Mouse (Mus musculus) cortical plate, adult 2 months (tissue): ENCODE results near the gene Olfr1418. TPM values are rescaled to one million over a fixed set of nuclear protein-coding genes. Genes with fewer than 3 reads are reported as not detected.

ENCODE experiments used
- H3K27ac ChIP-seq: fragments of 200-500 bp; 2 replicates; pipeline ENCODE4 v1.5.1; 2012; ENCODE audit warnings: low read length, control low read depth, inconsistent platforms; ENCODE audit not compliant: insufficient read depth
- H3K4me1 ChIP-seq: fragments of 200-500 bp; 2 replicates; pipeline ENCODE4 v1.6.1; 2011; ENCODE audit warnings: low read length; ENCODE audit not compliant: control insufficient read depth, insufficient read depth
- H3K4me3 ChIP-seq: fragments of 200-500 bp; 2 replicates; pipeline ENCODE4 v1.5.1; 2011; ENCODE audit warnings: mild to moderate bottlenecking, low read length, control low read depth; ENCODE audit not compliant: insufficient read depth
- CTCF ChIP-seq: fragments of 200-500 bp; IDR thresholded peaks from 2 replicates; pipeline ENCODE4 v1.5.1; 2011; ENCODE audit warnings: mild to moderate bottlenecking, control low read depth, low read length; ENCODE audit not compliant: insufficient read depth; ENCODE audit errors: extremely low read depth
- POLR2A ChIP-seq: fragments of 200-500 bp; IDR thresholded peaks from 2 replicates; pipeline ENCODE4 v1.6.1; 2011; ENCODE audit warnings: mild to moderate bottlenecking, low read length, control low read depth; ENCODE audit not compliant: insufficient read depth; ENCODE audit errors: extremely low read depth
- polyA plus RNA-seq: library from polyadenylated mRNA; depleted of rRNA; stranded (reverse); fragments of >200 nt; gene quantifications from 2 replicates; pipeline ENCODE4 v1.2.3, GENCODE M21; 2012; rRNA removed

The Olfr1418 gene
- polyA plus RNA-seq, 1 experiment = not detected

GRCm38 (mm10) chr19:11811688-11812365 lies 49.0 kb downstream of the Olfr1418 start:
- H3K27ac ChIP-seq = no peak overlapping the region
- H3K4me3 ChIP-seq = no peak overlapping the region
- no peaks in the 10 kb centered on the region; the same call in 1 of the 2 replicates for H3K4me1 ChIP-seq
- TF ChIP-seq POLR2A = no peak
- no peak for TF ChIP-seq CTCF

GRCm38 (mm10) chr19:11810856-11811255 lies 50.0 kb downstream of the Olfr1418 start:
- Histone ChIP-seq H3K27ac (peak overlapping the region; percentile 29; the same call in 1 of the 2 replicates), H3K4me3 (no peak overlapping the region), H3K4me1 (no peaks in the 10 kb centered on the region; the same call in 1 of the 2 replicates)
- TF ChIP-seq CTCF = no peak
- TF ChIP-seq POLR2A = no peak

- Histone ChIP-seq H3K4me3 (no peak overlapping the region), H3K27ac (peak overlapping the region; percentile 29; the same call in 1 of the 2 replicates), H3K4me1 (no peaks in the 10 kb centered on the region; the same call in 1 of the 2 replicates)
- TF ChIP-seq POLR2A (no peak), CTCF (no peak)
Observed at GRCm38 (mm10) chr19:11810003-11810758, 50.7 kb downstream of the Olfr1418 start.

GRCm38 (mm10) chr19:11808452-11808851 lies 52.4 kb downstream of the Olfr1418 start:
- H3K27ac ChIP-seq = no peak overlapping the region
- no peaks in the 10 kb centered on the region for H3K4me1 ChIP-seq
- H3K4me3 ChIP-seq = no peak overlapping the region
- TF ChIP-seq POLR2A (no peak), CTCF (no peak)

- H3K4me1 ChIP-seq = no peaks in the 10 kb centered on the region
- no peak overlapping the region for H3K4me3 ChIP-seq
- TF ChIP-seq POLR2A = no peak
- no peak for TF ChIP-seq CTCF
- no peak overlapping the region for H3K27ac ChIP-seq
Observed at GRCm38 (mm10) chr19:11807822-11808221, 53.0 kb downstream of the Olfr1418 start.

- H3K4me1 ChIP-seq = no peaks in the 10 kb centered on the region
- H3K4me3 ChIP-seq = no peak overlapping the region
- H3K27ac ChIP-seq = no peak overlapping the region
- TF ChIP-seq CTCF (no peak), POLR2A (no peak)
Observed at GRCm38 (mm10) chr19:11807251-11807650, 53.6 kb downstream of the Olfr1418 start.

- Histone ChIP-seq H3K27ac (peak overlapping the region; percentile 59; the same call in 1 of the 2 replicates), H3K4me3 (no peak overlapping the region), H3K4me1 (no peaks in the 10 kb centered on the region)
- no peak for TF ChIP-seq CTCF
- TF ChIP-seq POLR2A = no peak
Observed at GRCm38 (mm10) chr19:11804423-11804822, 56.4 kb downstream of the Olfr1418 start.

Other genes starting within 250 kb of the Olfr1418 start
- gene Ms4a2, start 237.3 kb downstream of the Olfr1418 start, polyA plus RNA-seq = 0.06 TPM in 1 of 2 replicates, not detected in the other
- gene Ms4a3, start 220.2 kb downstream of the Olfr1418 start, polyA plus RNA-seq = not detected in 2 replicates
- not detected in 2 replicates for gene Oosp2, start 200.5 kb downstream of the Olfr1418 start, polyA plus RNA-seq
- gene Oosp1, start 169.9 kb downstream of the Olfr1418 start, polyA plus RNA-seq = not detected in 2 replicates
- gene Oosp3, start 164.0 kb downstream of the Olfr1418 start, polyA plus RNA-seq = not detected in 2 replicates
- not detected in 2 replicates for gene Gif, start 113.5 kb downstream of the Olfr1418 start, polyA plus RNA-seq
- 38.9 and 39.5 TPM in 2 replicates for gene Mrpl16, start 90.7 kb downstream of the Olfr1418 start, polyA plus RNA-seq
- gene Stx3, start 41.7 kb downstream of the Olfr1418 start, polyA plus RNA-seq = 46.4 and 56.4 TPM in 2 replicates
- not detected in 2 replicates for gene Olfr1417, start 21.8 kb downstream of the Olfr1418 start, polyA plus RNA-seq
- gene Olfr1419, start 14.0 kb upstream of the Olfr1418 start, polyA plus RNA-seq = 0.13 and 0.15 TPM in 2 replicates
- not detected in 2 replicates for gene Olfr1420, start 25.5 kb upstream of the Olfr1418 start, polyA plus RNA-seq
- gene Patl1, start 51.3 kb upstream of the Olfr1418 start, polyA plus RNA-seq = 15.5 and 17.2 TPM in 2 replicates
- gene Osbp, start 104.9 kb upstream of the Olfr1418 start, polyA plus RNA-seq = 36.0 and 37.1 TPM in 2 replicates
- not detected in 2 replicates for gene Olfr1423, start 180.3 kb upstream of the Olfr1418 start, polyA plus RNA-seq
- not detected in 2 replicates for gene Olfr1424, start 201.6 kb upstream of the Olfr1418 start, polyA plus RNA-seq
- not detected in 2 replicates for gene Olfr1425, start 216.7 kb upstream of the Olfr1418 start, polyA plus RNA-seq
- not detected in 2 replicates for gene Olfr1426, start 230.9 kb upstream of the Olfr1418 start, polyA plus RNA-seq
- not detected in 2 replicates for gene Olfr1427, start 242.3 kb upstream of the Olfr1418 start, polyA plus RNA-seq